Mouse (Mus musculus): ENCODE measurements around the gene Atp6v1b1. TPM values are rescaled to one million over a fixed set of nuclear protein-coding genes. Genes with fewer than 3 reads are reported as not detected.
A peak's percentile ranks its signal among the peaks of the same experiment; 100 is the strongest.

The Atp6v1b1 gene
- polyA plus RNA-seq (2014; fragmentation: Nextera tagmentation; extraction: Ambion mirVana), result not detected in 2 replicates

- Histone ChIP-seq H3K4me2 (ENCODE audit: low read length) (no peak within 1 kb of the TSS), H3K4me3 (ENCODE audit: low read depth, low read length) (no peak within 1 kb of the TSS), H3K4me1 (replicated peaks; ENCODE audit: control insufficient read depth, insufficient read depth, low read length) (no peaks in the 10 kb centered on the region), H3K36me3 (ENCODE audit: control insufficient read depth, insufficient read depth, low read length) (no peaks in the 10 kb centered on the region), H3K9ac (ENCODE audit: low read length) (no peak within 1 kb of the TSS), H3K9me3 (ENCODE audit: control insufficient read depth, low read length) (no peaks in the 10 kb centered on the region), H3K27me3 (replicated peaks; ENCODE audit: control insufficient read depth, insufficient read depth, low read length) (no peaks in the 10 kb centered on the region), H3K27ac (ENCODE audit: low read depth) (no peak within 1 kb of the TSS)
- 64% methylated on average over 5 of the region's 5 CpGs for WGBS
- ATAC-seq (replicated peaks; ENCODE audit: low FRiP score, low TSS enrichment, low read depth) (no peak), DNase-seq (ENCODE audit: low spot score) (no peak)
Measured at GRCm38 (mm10) chr6:83742761-83743160, at the start of gene Atp6v1b1. Atp6v1b1 (plus strand) TSS chr6:83742990.

DNA sequence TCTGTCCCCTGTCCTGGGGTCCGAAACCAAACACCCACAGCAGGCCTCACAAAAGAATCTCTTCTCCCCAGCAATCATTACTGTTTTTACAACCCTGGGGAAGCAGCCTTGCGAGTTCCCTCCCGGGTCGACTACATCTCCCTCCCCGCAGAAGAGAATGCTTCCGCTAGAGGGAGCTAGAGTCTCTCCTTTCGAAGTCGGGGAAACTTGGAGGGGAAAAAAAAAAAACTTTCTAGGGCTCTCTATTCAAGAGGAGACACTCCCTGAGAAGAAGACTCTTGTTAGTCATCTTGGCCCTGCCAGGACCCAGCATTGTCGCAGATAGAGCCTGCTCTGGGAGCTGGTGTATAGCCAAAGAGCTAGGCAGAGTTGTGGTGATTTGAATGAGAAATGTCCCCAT, 49.0 kb upstream of the Atp6v1b1 start:
- no peak overlapping the region for H3K4me2 ChIP-seq (ENCODE audit: low read length)
- H3K27ac ChIP-seq (ENCODE audit: low read depth), result no peak overlapping the region
- no peak overlapping the region for H3K4me3 ChIP-seq (ENCODE audit: low read depth, low read length)
- H3K9ac ChIP-seq (ENCODE audit: low read length), result no peak overlapping the region
- H3K4me1 ChIP-seq (replicated peaks; ENCODE audit: control insufficient read depth, insufficient read depth, low read length), result no peaks in the 10 kb centered on the region
- no peaks in the 10 kb centered on the region for H3K36me3 ChIP-seq (ENCODE audit: control insufficient read depth, insufficient read depth, low read length)
- WGBS, result 1% methylated on average over 9 of the region's 9 CpGs
- H3K27me3 ChIP-seq (replicated peaks; ENCODE audit: control insufficient read depth, insufficient read depth, low read length), result peaks cover 77% of the 10 kb centered on the region
- no peak for ATAC-seq (replicated peaks; ENCODE audit: low FRiP score, low TSS enrichment, low read depth)
- H3K9me3 ChIP-seq (ENCODE audit: control insufficient read depth, low read length), result no peaks in the 10 kb centered on the region
- peak; percentile 81 for DNase-seq (ENCODE audit: low spot score)

GRCm38 (mm10) chr6:83695731-83696130, 47.1 kb upstream of the Atp6v1b1 start:
- Histone ChIP-seq H3K9ac (ENCODE audit: low read length) (no peak overlapping the region), H3K4me3 (ENCODE audit: low read depth, low read length) (no peak overlapping the region), H3K27me3 (replicated peaks; ENCODE audit: control insufficient read depth, insufficient read depth, low read length) (peaks cover 96% of the 10 kb centered on the region), H3K4me1 (replicated peaks; ENCODE audit: control insufficient read depth, insufficient read depth, low read length) (no peaks in the 10 kb centered on the region), H3K4me2 (ENCODE audit: low read length) (no peak overlapping the region), H3K9me3 (ENCODE audit: control insufficient read depth, low read length) (no peaks in the 10 kb centered on the region), H3K27ac (ENCODE audit: low read depth) (no peak overlapping the region), H3K36me3 (ENCODE audit: control insufficient read depth, insufficient read depth, low read length) (no peaks in the 10 kb centered on the region)
- no peak for DNase-seq (ENCODE audit: low spot score)
- under 1% methylated on average over 3 of the region's 3 CpGs for WGBS
- no peak for ATAC-seq (replicated peaks; ENCODE audit: low FRiP score, low TSS enrichment, low read depth)

- DNase-seq (ENCODE audit: low spot score), result no peak
- Histone ChIP-seq H3K27me3 (replicated peaks; ENCODE audit: control insufficient read depth, insufficient read depth, low read length) (peaks cover 97% of the 10 kb centered on the region), H3K4me1 (replicated peaks; ENCODE audit: control insufficient read depth, insufficient read depth, low read length) (no peaks in the 10 kb centered on the region), H3K4me2 (ENCODE audit: low read length) (no peak overlapping the region), H3K27ac (ENCODE audit: low read depth) (no peak overlapping the region), H3K9me3 (ENCODE audit: control insufficient read depth, low read length) (no peaks in the 10 kb centered on the region), H3K9ac (ENCODE audit: low read length) (no peak overlapping the region), H3K4me3 (ENCODE audit: low read depth, low read length) (no peak overlapping the region), H3K36me3 (ENCODE audit: control insufficient read depth, insufficient read depth, low read length) (no peaks in the 10 kb centered on the region)
- ATAC-seq (replicated peaks; ENCODE audit: low FRiP score, low TSS enrichment, low read depth), result peak; percentile 40; the same call in 1 of the 2 replicates
- under 1% methylated on average over 7 of the region's 7 CpGs for WGBS
Measured at GRCm38 (mm10) chr6:83696684-83697083, 46.1 kb upstream of the Atp6v1b1 start.

- no peak overlapping the region for H3K9ac ChIP-seq (ENCODE audit: low read length)
- H3K36me3 ChIP-seq (ENCODE audit: control insufficient read depth, insufficient read depth, low read length), result no peaks in the 10 kb centered on the region
- H3K27ac ChIP-seq (ENCODE audit: low read depth), result no peak overlapping the region
- DNase-seq (ENCODE audit: low spot score) (no peak), ATAC-seq (replicated peaks; ENCODE audit: low FRiP score, low TSS enrichment, low read depth) (no peak)
- H3K4me1 ChIP-seq (replicated peaks; ENCODE audit: control insufficient read depth, insufficient read depth, low read length), result no peaks in the 10 kb centered on the region
- H3K4me3 ChIP-seq (ENCODE audit: low read depth, low read length), result no peak overlapping the region
- H3K27me3 ChIP-seq (replicated peaks; ENCODE audit: control insufficient read depth, insufficient read depth, low read length), result peaks cover 95% of the 10 kb centered on the region
- no peak overlapping the region for H3K4me2 ChIP-seq (ENCODE audit: low read length)
- WGBS, result 4% methylated on average over 8 of the region's 8 CpGs
- H3K9me3 ChIP-seq (ENCODE audit: control insufficient read depth, low read length), result no peaks in the 10 kb centered on the region
Measured at GRCm38 (mm10) chr6:83697932-83698331, 44.9 kb upstream of the Atp6v1b1 start.

DNA sequence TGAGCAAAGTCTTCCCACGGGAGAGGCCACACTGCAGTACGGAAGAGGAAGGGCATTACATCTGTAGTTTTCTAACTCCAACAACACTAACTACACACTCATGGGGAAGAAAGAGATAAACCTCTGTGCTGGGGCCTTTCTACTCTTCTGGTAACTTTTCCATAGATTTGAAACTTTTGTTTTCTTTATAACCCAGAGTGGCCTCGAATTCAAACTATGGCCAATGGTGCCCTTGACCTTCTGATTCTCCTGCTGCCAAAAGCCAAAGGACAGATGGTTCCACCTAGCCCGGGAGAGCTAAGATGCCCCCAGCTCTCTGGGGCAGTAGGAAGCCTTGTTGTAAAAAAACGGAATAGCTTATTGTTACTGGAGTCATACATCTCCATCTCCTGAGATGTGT, 42.8 kb upstream of the Atp6v1b1 start:
- peaks cover 95% of the 10 kb centered on the region for H3K27me3 ChIP-seq (replicated peaks; ENCODE audit: control insufficient read depth, insufficient read depth, low read length)
- WGBS, result 3% methylated on average over 5 of the region's 5 CpGs
- H3K4me2 ChIP-seq (ENCODE audit: low read length), result no peak overlapping the region
- H3K9ac ChIP-seq (ENCODE audit: low read length), result no peak overlapping the region
- DNase-seq (ENCODE audit: low spot score), result no peak
- no peaks in the 10 kb centered on the region for H3K9me3 ChIP-seq (ENCODE audit: control insufficient read depth, low read length)
- ATAC-seq (replicated peaks; ENCODE audit: low FRiP score, low TSS enrichment, low read depth), result no peak
- no peak overlapping the region for H3K27ac ChIP-seq (ENCODE audit: low read depth)
- no peaks in the 10 kb centered on the region for H3K36me3 ChIP-seq (ENCODE audit: control insufficient read depth, insufficient read depth, low read length)
- no peak overlapping the region for H3K4me3 ChIP-seq (ENCODE audit: low read depth, low read length)
- no peaks in the 10 kb centered on the region for H3K4me1 ChIP-seq (replicated peaks; ENCODE audit: control insufficient read depth, insufficient read depth, low read length)

GRCm38 (mm10) chr6:83701001-83701400, 41.8 kb upstream of the Atp6v1b1 start:
- no peak overlapping the region for H3K27ac ChIP-seq (ENCODE audit: low read depth)
- no peaks in the 10 kb centered on the region for H3K36me3 ChIP-seq (ENCODE audit: control insufficient read depth, insufficient read depth, low read length)
- H3K9me3 ChIP-seq (ENCODE audit: control insufficient read depth, low read length), result no peaks in the 10 kb centered on the region
- ATAC-seq (replicated peaks; ENCODE audit: low FRiP score, low TSS enrichment, low read depth) (no peak), DNase-seq (ENCODE audit: low spot score) (no peak)
- no peak overlapping the region for H3K4me2 ChIP-seq (ENCODE audit: low read length)
- no peak overlapping the region for H3K4me3 ChIP-seq (ENCODE audit: low read depth, low read length)
- WGBS, result under 1% methylated on average over 11 of the region's 11 CpGs
- H3K27me3 ChIP-seq (replicated peaks; ENCODE audit: control insufficient read depth, insufficient read depth, low read length), result peaks cover 95% of the 10 kb centered on the region
- no peak overlapping the region for H3K9ac ChIP-seq (ENCODE audit: low read length)
- no peaks in the 10 kb centered on the region for H3K4me1 ChIP-seq (replicated peaks; ENCODE audit: control insufficient read depth, insufficient read depth, low read length)

DNA sequence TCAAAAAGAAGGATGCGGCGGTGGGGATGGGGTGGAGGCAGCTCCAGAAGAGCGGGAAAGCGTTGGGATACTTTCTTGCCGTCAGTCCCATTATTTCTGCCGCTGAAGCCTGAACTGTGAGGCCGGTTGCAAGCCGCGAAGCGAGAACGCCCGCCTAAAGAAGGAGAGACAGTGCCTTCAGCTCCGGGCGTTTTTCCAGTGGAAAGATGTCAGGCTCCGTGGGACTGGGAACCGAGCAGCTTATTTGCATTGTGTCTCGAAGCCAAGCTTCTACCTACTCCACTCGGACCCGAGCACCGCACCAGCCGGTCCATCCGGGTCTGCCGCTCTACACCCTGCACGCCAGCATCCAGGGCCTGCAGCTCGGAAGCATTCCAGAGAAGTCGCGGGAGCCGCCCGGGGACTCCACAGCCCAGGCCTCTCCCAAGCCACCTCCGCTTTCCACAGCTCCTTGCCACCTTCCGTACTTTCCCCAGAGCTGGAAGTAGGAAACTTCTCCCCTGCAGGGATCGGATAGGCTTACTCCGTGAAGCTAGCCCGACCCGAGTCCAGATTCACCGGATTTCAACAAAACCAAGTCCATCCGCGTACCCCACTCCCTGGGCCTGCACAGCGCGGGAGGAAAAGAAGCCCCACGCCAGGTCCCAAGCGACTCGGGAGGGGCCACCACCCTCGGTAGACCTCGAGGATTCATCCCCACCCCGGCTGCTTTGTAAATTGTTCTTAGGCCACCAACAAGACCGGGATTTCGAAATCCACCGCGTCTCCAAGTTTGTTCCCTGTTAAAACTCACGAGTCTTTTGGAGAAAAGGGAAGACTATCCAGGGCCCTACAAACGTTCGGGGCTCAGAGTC, 40.4 kb upstream of the Atp6v1b1 start:
- under 1% methylated on average over 53 of the region's 53 CpGs for WGBS
- Histone ChIP-seq H3K4me1 (replicated peaks; ENCODE audit: control insufficient read depth, insufficient read depth, low read length) (no peaks in the 10 kb centered on the region), H3K36me3 (ENCODE audit: control insufficient read depth, insufficient read depth, low read length) (no peaks in the 10 kb centered on the region), H3K4me3 (ENCODE audit: low read depth, low read length) (no peak overlapping the region), H3K27ac (ENCODE audit: low read depth) (no peak overlapping the region), H3K4me2 (ENCODE audit: low read length) (no peak overlapping the region), H3K9ac (ENCODE audit: low read length) (no peak overlapping the region), H3K27me3 (replicated peaks; ENCODE audit: control insufficient read depth, insufficient read depth, low read length) (peaks cover 95% of the 10 kb centered on the region), H3K9me3 (ENCODE audit: control insufficient read depth, low read length) (no peaks in the 10 kb centered on the region)
- ATAC-seq (replicated peaks; ENCODE audit: low FRiP score, low TSS enrichment, low read depth), result no peak
- peak; percentile 80 for DNase-seq (ENCODE audit: low spot score)
